Mouse (Mus musculus): Measurements from ENCODE around the gene Diablo.

Diablo gene

GRCm38 (mm10) chr5:123501973-123502372 lies 22.0 kb downstream of the Diablo start:
- DNase-seq (ENCODE audit: low spot score), result no peak

GRCm38 (mm10) chr5:123499717-123500116 lies 24.3 kb downstream of the Diablo start:
- no peak for DNase-seq (ENCODE audit: low spot score)

- no peak for DNase-seq (ENCODE audit: low spot score)
These were observed 34.0 kb downstream of the Diablo start for GRCm38 (mm10) chr5:123489935-123490334.

- DNase-seq (ENCODE audit: low spot score), result no peak
These were observed 34.7 kb downstream of the Diablo start, which contains the start of the genes Lrrc43 and Il31 for GRCm38 (mm10) chr5:123489112-123489785. Gene Lrrc43, plus strand, starts transcription at chr5:123489305. Gene Il31, minus strand, starts transcription at chr5:123489489.

- DNase-seq (ENCODE audit: low spot score), result no peak
These were observed 36.1 kb downstream of the Diablo start for GRCm38 (mm10) chr5:123487659-123488395.

GRCm38 (mm10) chr5:123473817-123474216 lies 50.2 kb downstream of the Diablo start:
- no peak for DNase-seq (ENCODE audit: low spot score)

- DNase-seq (ENCODE audit: low spot score), result no peak
These were observed 53.1 kb downstream of the Diablo start for GRCm38 (mm10) chr5:123470784-123471400.

GRCm38 (mm10) chr5:123464638-123465037 lies 59.3 kb downstream of the Diablo start:
- no peak for DNase-seq (ENCODE audit: low spot score)

GRCm38 (mm10) chr5:123461420-123461819 lies 62.6 kb downstream of the Diablo start:
- no peak for DNase-seq (ENCODE audit: low spot score)
